Mouse (Mus musculus) cerebellum, adult 2 months (tissue): ENCODE measurements around the gene Mmp20.

Experiments used
- CTCF ChIP-seq: fragments of 200-500 bp; IDR thresholded peaks from 2 replicates; pipeline ENCODE4 v1.5.1; 2011; ENCODE audit warnings: low read depth, mild to moderate bottlenecking, control low read depth, low read length, moderate library complexity, borderline replicate concordance; ENCODE audit not compliant: insufficient read depth
- POLR2A ChIP-seq: fragments of 200-500 bp; IDR thresholded peaks from 2 replicates; pipeline ENCODE4 v1.6.1; 2011; ENCODE audit warnings: low read length, control low read depth, borderline replicate concordance; ENCODE audit not compliant: insufficient read depth

DNA sequence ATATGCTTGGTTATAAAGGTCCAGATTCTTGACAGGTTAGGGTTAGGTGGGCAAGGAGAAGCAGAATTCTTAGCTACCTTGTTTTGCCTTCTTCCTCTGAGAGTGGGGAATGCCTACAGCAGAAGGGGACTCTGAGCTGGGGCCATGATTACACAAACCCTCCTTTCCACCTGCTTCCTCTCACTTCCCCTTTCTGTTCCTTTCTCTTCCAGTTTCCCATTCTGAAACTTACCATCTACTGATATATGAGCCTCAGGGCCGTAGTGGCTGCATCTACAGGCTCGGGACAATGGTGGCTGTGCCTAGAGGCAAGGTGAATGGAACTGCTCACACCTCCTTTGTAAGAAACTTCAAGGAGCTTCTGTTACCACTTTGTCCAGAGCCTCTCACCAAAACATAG, 58.0 kb downstream of the Mmp20 start:
- TF ChIP-seq CTCF (no peak), POLR2A (no peak)
